Mouse (Mus musculus) lung, postnatal 0 days (tissue): ENCODE measurements around the gene Slc35f6. TPM values are rescaled to one million over a fixed set of nuclear protein-coding genes. Genes with fewer than 3 reads are reported as not detected.
A peak's percentile ranks its signal among the peaks of the same experiment; 100 is the strongest.

Experiments used
- ATAC-seq: fragments of 200-750 bp; cut with Nextera tagmentation; 2 replicates; pipeline ENCODE4 v1.8.0; 2017; ENCODE audit warnings: moderate library complexity
- DNase-seq: peaks from one replicate; pipeline ENCODE4 v3.0.0-alpha.2; 2016; ENCODE audit warnings: low spot score
- H3K27ac ChIP-seq: fragments of 300-500 bp; sonication (generic); 2 replicates; pipeline ENCODE4 v1.5.1; 2014; ENCODE audit warnings: antibody characterized with exemption, mild to moderate bottlenecking, low read length, mixed read lengths
- H3K27me3 ChIP-seq: fragments of 300-500 bp; sonication (generic); replicated peaks from 2 replicates; pipeline ENCODE4 v1.6.1; 2014; ENCODE audit warnings: low read length, mixed read lengths; ENCODE audit not compliant: insufficient read depth
- H3K36me3 ChIP-seq: fragments of 300-500 bp; sonication (generic); 2 replicates; pipeline ENCODE4 v1.6.1; 2014; ENCODE audit warnings: low read length, mixed read lengths; ENCODE audit not compliant: insufficient read depth
- H3K4me1 ChIP-seq: fragments of 300-500 bp; sonication (generic); 2 replicates; pipeline ENCODE4 v1.6.1; 2014; ENCODE audit warnings: antibody characterized with exemption, low read depth, low read length, mixed read lengths; ENCODE audit not compliant: insufficient read depth
- H3K4me2 ChIP-seq: fragments of 300-500 bp; sonication (generic); replicated peaks from 2 replicates; pipeline ENCODE4 v1.6.1; 2014; ENCODE audit warnings: low read depth, mild to moderate bottlenecking, low read length, moderate library complexity, mixed read lengths
- H3K4me3 ChIP-seq: fragments of 300-500 bp; sonication (generic); 2 replicates; pipeline ENCODE4 v1.5.1; 2014; ENCODE audit warnings: low read depth, low read length
- H3K9ac ChIP-seq: fragments of 300-500 bp; sonication (generic); replicated peaks from 2 replicates; pipeline ENCODE4 v1.6.1; 2014; ENCODE audit warnings: low read depth, mild to moderate bottlenecking
- H3K9me3 ChIP-seq: fragments of 300-500 bp; sonication (generic); 2 replicates; pipeline ENCODE4 v1.6.1; 2016; ENCODE audit warnings: low read length, mixed read lengths
- CTCF ChIP-seq: IDR thresholded peaks from 2 replicates; pipeline ENCODE4 v1.5.1; 2016; ENCODE audit warnings: antibody characterized with exemption, mild to moderate bottlenecking
- EP300 ChIP-seq: IDR thresholded peaks from 2 replicates; pipeline ENCODE4 v1.6.1; 2016; ENCODE audit warnings: antibody characterized with exemption, mild to moderate bottlenecking, control low read depth
- WGBS: fragments of 180-500 bp; shearing (Covaris S2); extraction: QIAGEN DNeasy Blood & Tissue Kit; methylation state at CpG from one replicate; pipeline ENCODE4 v1.1.7; 2014; 5-methylcytosine and 5-hydroxymethylcytosine counted together
- polyA plus RNA-seq: library from polyadenylated mRNA; unstranded; fragments of >200 nt; fragmentation: Nextera tagmentation; extraction: Ambion mirVana; gene quantifications from 2 replicates; pipeline ENCODE4 v1.2.1, GENCODE M21; 2015

The Slc35f6 gene
- polyA plus RNA-seq, 1 experiment from 2014 or later, result 34.5 TPM

DNA sequence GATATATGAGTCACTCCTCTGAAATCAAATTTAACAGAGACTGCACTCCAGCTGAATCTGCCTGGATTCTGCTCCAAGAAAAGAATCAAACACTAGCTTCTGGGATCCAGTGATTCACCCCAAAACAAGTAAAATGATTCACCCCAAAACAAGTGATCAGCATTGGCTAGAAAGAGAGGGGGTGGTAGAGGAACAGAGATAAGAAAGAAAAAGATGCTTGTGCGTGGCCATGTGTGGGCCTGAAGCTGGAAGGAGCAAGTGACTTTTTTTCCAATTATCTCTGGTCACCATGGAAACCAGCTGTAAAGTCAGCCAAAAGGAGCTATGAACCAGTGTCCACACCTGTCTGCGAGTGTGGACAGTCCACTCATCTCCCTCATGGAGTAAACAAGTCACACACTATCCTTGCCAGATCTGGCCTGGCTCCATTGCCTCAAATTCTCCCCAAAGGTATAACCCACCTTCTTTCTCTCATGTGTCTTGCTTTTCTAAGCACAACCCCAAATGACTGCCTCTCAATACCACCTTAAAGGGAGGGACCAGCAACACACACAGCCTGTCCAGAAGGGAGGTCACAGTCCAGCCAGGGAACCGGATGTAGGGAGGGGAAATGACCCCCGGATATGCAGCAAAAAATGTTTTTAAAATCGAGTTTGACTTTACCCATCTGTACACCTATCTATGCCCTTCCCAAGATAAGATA is 4.1 kb upstream of the Slc35f6 start:
- H3K9me3 ChIP-seq, result no peaks in the 10 kb centered on the region
- no peak for ATAC-seq
- WGBS, result 49% methylated on average over 5 of the region's 5 CpGs
- H3K4me3 ChIP-seq, result no peak overlapping the region
- H3K4me1 ChIP-seq, result peaks cover 9% of the 10 kb centered on the region; the same call in 1 of the 2 replicates
- no peak for DNase-seq
- no peak overlapping the region for H3K9ac ChIP-seq
- TF ChIP-seq EP300, result no peak
- no peak for TF ChIP-seq CTCF
- no peak overlapping the region for H3K27ac ChIP-seq
- no peaks in the 10 kb centered on the region for H3K36me3 ChIP-seq
- H3K27me3 ChIP-seq, result no peaks in the 10 kb centered on the region
- H3K4me2 ChIP-seq, result no peak overlapping the region

DNA sequence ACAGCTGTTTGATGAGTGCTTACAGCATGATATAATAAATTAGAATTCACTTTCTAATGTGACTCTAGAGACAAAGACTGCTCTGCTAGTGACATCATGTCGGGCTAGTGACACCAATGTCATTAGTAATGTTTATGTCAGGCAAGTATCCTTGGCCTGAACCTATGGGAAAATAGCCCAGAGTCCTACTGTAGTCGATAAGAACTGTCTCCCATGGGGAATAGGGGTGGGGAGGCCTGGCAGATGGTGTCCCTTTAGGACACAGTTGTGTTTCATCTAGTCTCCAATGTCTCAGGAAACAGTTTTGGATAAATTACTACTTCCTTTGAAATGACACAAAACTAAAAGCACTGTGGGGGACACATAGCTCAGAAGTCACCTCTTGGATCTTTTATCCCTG is 1.7 kb upstream of the Slc35f6 start:
- H3K9me3 ChIP-seq, result no peaks in the 10 kb centered on the region

GRCm38 (mm10) chr5:30647396-30647795 is 337 bp upstream of the Slc35f6 start:
- peaks cover 16% of the 10 kb centered on the region for H3K4me1 ChIP-seq
- 9% methylated on average over 9 of the region's 9 CpGs for WGBS
- DNase-seq (peak; percentile 65), ATAC-seq (peak; percentile 51)
- no peaks in the 10 kb centered on the region for H3K9me3 ChIP-seq
- H3K27me3 ChIP-seq, result no peaks in the 10 kb centered on the region
- H3K27ac ChIP-seq, result peak overlapping the region; percentile 73
- H3K4me3 ChIP-seq, result peak overlapping the region; percentile 78
- H3K4me2 ChIP-seq, result peak overlapping the region; percentile 93
- no peaks in the 10 kb centered on the region for H3K36me3 ChIP-seq
- H3K9ac ChIP-seq, result peak overlapping the region; percentile 69
- TF ChIP-seq CTCF (no peak), EP300 (no peak; the same call in 1 of the 2 replicates)

More for the DNA sequence above, 1.7 kb upstream of the Slc35f6 start:
- no peak overlapping the region for H3K4me2 ChIP-seq
- H3K27me3 ChIP-seq, result no peaks in the 10 kb centered on the region
- no peak overlapping the region for H3K4me3 ChIP-seq
- H3K9ac ChIP-seq, result no peak overlapping the region
- no peaks in the 10 kb centered on the region for H3K36me3 ChIP-seq
- WGBS, result 53% methylated on average over 2 of the region's 2 CpGs
- H3K4me1 ChIP-seq, result peaks cover 16% of the 10 kb centered on the region
- TF ChIP-seq EP300 (no peak), CTCF (no peak)
- H3K27ac ChIP-seq, result no peak overlapping the region
- DNase-seq (no peak), ATAC-seq (no peak)

DNA sequence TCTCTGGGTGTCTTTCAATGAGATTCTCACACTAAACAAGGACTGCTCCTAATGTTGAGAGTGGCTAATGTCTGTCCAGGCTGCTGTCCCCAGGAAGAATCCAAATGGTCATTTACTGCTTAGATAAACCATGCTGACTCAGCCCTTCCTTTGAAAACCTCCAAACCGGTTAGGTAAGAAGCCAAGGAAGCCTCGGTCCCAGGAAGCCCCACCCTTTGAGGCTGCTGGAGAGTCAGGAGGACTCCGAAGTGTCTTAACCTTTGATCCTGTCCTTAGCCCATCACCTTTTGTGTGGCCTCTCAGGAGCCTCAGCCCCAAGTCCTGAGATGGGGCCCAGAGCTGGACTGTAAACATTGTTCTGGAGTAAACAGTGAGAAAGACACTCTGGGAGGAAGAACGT is 1.8 kb downstream of the Slc35f6 start:
- Histone ChIP-seq H3K4me3 (no peak overlapping the region), H3K4me1 (peaks cover 16% of the 10 kb centered on the region), H3K9ac (no peak overlapping the region), H3K27ac (no peak overlapping the region), H3K36me3 (no peaks in the 10 kb centered on the region), H3K27me3 (no peaks in the 10 kb centered on the region), H3K4me2 (peak overlapping the region; percentile 93; the same call in 1 of the 2 replicates), H3K9me3 (no peaks in the 10 kb centered on the region)
- 51% methylated on average over 4 of the region's 4 CpGs for WGBS
- DNase-seq (no peak), ATAC-seq (no peak)
- TF ChIP-seq EP300, result no peak
- TF ChIP-seq CTCF, result no peak

- peak; percentile 38 for DNase-seq
Measured at GRCm38 (mm10) chr5:30650756-30651155, 3.0 kb downstream of the Slc35f6 start.

GRCm38 (mm10) chr5:30651554-30651953 is 3.8 kb downstream of the Slc35f6 start:
- DNase-seq (peak; percentile 23), ATAC-seq (no peak)
- Histone ChIP-seq H3K9ac (no peak overlapping the region), H3K4me1 (peaks cover 16% of the 10 kb centered on the region), H3K27me3 (no peaks in the 10 kb centered on the region), H3K27ac (no peak overlapping the region), H3K4me2 (no peak overlapping the region), H3K4me3 (no peak overlapping the region), H3K36me3 (peaks cover 7% of the 10 kb centered on the region; the same call in 1 of the 2 replicates), H3K9me3 (no peaks in the 10 kb centered on the region)
- 77% methylated on average over 3 of the region's 3 CpGs for WGBS
- TF ChIP-seq CTCF (no peak), EP300 (no peak)

More at GRCm38 (mm10) chr5:30650756-30651155, 3.0 kb downstream of the Slc35f6 start:
- H3K27ac ChIP-seq, result no peak overlapping the region
- H3K27me3 ChIP-seq, result no peaks in the 10 kb centered on the region
- no peak overlapping the region for H3K9ac ChIP-seq
- no peak overlapping the region for H3K4me3 ChIP-seq
- ATAC-seq, result no peak
- peaks cover 16% of the 10 kb centered on the region for H3K4me1 ChIP-seq
- TF ChIP-seq EP300, result no peak
- TF ChIP-seq CTCF, result no peak
- WGBS, result 77% methylated on average over 3 of the region's 3 CpGs
- no peak overlapping the region for H3K4me2 ChIP-seq
- no peaks in the 10 kb centered on the region for H3K36me3 ChIP-seq
- no peaks in the 10 kb centered on the region for H3K9me3 ChIP-seq
